Mouse (Mus musculus) CH12.LX (cell line): ENCODE results near the gene Zfp354a. TPM values are rescaled to one million over a fixed set of nuclear protein-coding genes. Genes with fewer than 3 reads are reported as not detected.

Experiments
- DNase-seq: peaks from one replicate; pipeline ENCODE4 v3.0.0-alpha.2; 2013; ENCODE audit errors: extremely low read depth
- H3K27ac ChIP-seq: 2 replicates; pipeline ENCODE4 v1.5.1; 2012; ENCODE audit warnings: low read depth, mild to moderate bottlenecking, control low read depth, moderate library complexity; ENCODE audit not compliant: insufficient read depth
- H3K27me3 ChIP-seq: replicated peaks from 2 replicates; pipeline ENCODE3; 2012; ENCODE audit warnings: inconsistent platforms
- H3K36me3 ChIP-seq, 2 experiments: replicated peaks in 1 of 2; 2 replicates each; pipeline versions ENCODE3 to v1.6.1; 2012; ENCODE audit warnings: inconsistent platforms in 1 of 2, low read length in 1 of 2, mild to moderate bottlenecking in 1 of 2, mixed read lengths in 1 of 2, moderate library complexity in 1 of 2; ENCODE audit not compliant: control insufficient read depth in 1 of 2, insufficient read depth in 1 of 2
- H3K4me1 ChIP-seq, 2 experiments: 2 replicates each; pipeline ENCODE4 v1.6.1; 2012; ENCODE audit warnings: inconsistent platforms in 1 of 2, moderate library complexity in 1 of 2; ENCODE audit not compliant: insufficient read depth in 2 of 2, control insufficient read depth in 1 of 2
- H3K4me2 ChIP-seq: 2 replicates; pipeline ENCODE4 v1.6.1; 2012; ENCODE audit warnings: low read depth, mild to moderate bottlenecking, control low read depth; ENCODE audit not compliant: poor library complexity, insufficient read depth, severe bottlenecking
- H3K4me3 ChIP-seq, 3 experiments: fragments of 150-350 bp in 1 of 3; sonication (generic) in 1 of 3; replicated peaks in 1 of 3; 2 replicates each; pipeline versions ENCODE3 to v1.5.1; 2011 to 2012; ENCODE audit warnings: low read depth in 2 of 3, low read length in 2 of 3, mild to moderate bottlenecking in 2 of 3, moderate library complexity in 2 of 3, control low read depth in 1 of 3, improper control_type of control experiment in 1 of 3, inconsistent platforms in 1 of 3, mixed read lengths in 1 of 3; ENCODE audit not compliant: poor library complexity in 1 of 3
- H3K79me2 ChIP-seq: replicated peaks from 2 replicates; pipeline ENCODE4 v1.6.1; 2012; ENCODE audit warnings: mild to moderate bottlenecking, moderate library complexity; ENCODE audit not compliant: control insufficient read depth, poor library complexity, insufficient read depth, severe bottlenecking; ENCODE audit errors: extremely low read depth
- H3K9ac ChIP-seq: 2 replicates; pipeline ENCODE4 v1.6.1; 2012; ENCODE audit warnings: low read depth, mild to moderate bottlenecking, control low read depth, moderate library complexity; ENCODE audit not compliant: insufficient read depth
- H3K9me3 ChIP-seq: replicated peaks from 2 replicates; pipeline ENCODE3; 2012; ENCODE audit warnings: low read length, inconsistent platforms, mixed read lengths
- BHLHE40 ChIP-seq: IDR thresholded peaks from 2 replicates; pipeline ENCODE4 v1.6.1; 2011; ENCODE audit warnings: mild to moderate bottlenecking, low read depth, low read length, improper control_type of control experiment
- CTCF ChIP-seq, 2 experiments: IDR thresholded peaks in 1 of 2; conservative IDR thresholded peaks in 1 of 2; 2 replicates each; pipeline ENCODE4 v1.5.1; 2011 to 2012; ENCODE audit warnings: low read depth in 2 of 2, low read length in 2 of 2, improper control_type of control experiment in 1 of 2, inconsistent platforms in 1 of 2, mild to moderate bottlenecking in 1 of 2, moderate library complexity in 1 of 2
- ETS1 ChIP-seq: conservative IDR thresholded peaks from 2 replicates; pipeline ENCODE4 v1.6.1; 2012; ENCODE audit warnings: low read depth, mild to moderate bottlenecking, inconsistent platforms, low read length, improper control_type of control experiment, moderate library complexity
- IRF4 ChIP-seq: IDR thresholded peaks from 2 replicates; pipeline ENCODE4 v1.6.1; 2014; ENCODE audit warnings: low read depth, mild to moderate bottlenecking, inconsistent platforms, low read length, improper control_type of control experiment
- JUND ChIP-seq: conservative IDR thresholded peaks from 2 replicates; pipeline ENCODE4 v1.6.1; 2011; ENCODE audit warnings: low read depth, low read length, improper control_type of control experiment
- MEF2A ChIP-seq: IDR thresholded peaks from 2 replicates; pipeline ENCODE4 v1.6.1; 2014; ENCODE audit warnings: low read depth, mild to moderate bottlenecking, inconsistent platforms, low read length, improper control_type of control experiment, borderline replicate concordance
- MXI1 ChIP-seq: IDR thresholded peaks from 2 replicates; pipeline ENCODE4 v1.6.1; 2011; ENCODE audit warnings: mild to moderate bottlenecking, low read depth, low read length, improper control_type of control experiment
- MYC ChIP-seq: IDR thresholded peaks from 2 replicates; pipeline ENCODE4 v1.6.1; 2011; ENCODE audit warnings: low read depth, mild to moderate bottlenecking, improper control_type of control experiment, low read length
- POLR2A ChIP-seq: IDR thresholded peaks from 2 replicates; pipeline ENCODE4 v1.6.1; 2011; ENCODE audit warnings: low read depth, mild to moderate bottlenecking, improper control_type of control experiment, low read length
- RAD21 ChIP-seq: IDR thresholded peaks from 2 replicates; pipeline ENCODE4 v1.6.1; 2011; ENCODE audit warnings: low read depth, mild to moderate bottlenecking, low read length, improper control_type of control experiment, moderate library complexity
- RCOR1 ChIP-seq: conservative IDR thresholded peaks from 2 replicates; pipeline ENCODE4 v1.6.1; 2012; ENCODE audit warnings: low read depth, mild to moderate bottlenecking, inconsistent platforms, low read length, improper control_type of control experiment
- SMC3 ChIP-seq: IDR thresholded peaks from 2 replicates; pipeline ENCODE4 v1.6.1; 2011; ENCODE audit warnings: low read depth, low read length, improper control_type of control experiment
- TBP ChIP-seq: conservative IDR thresholded peaks from 2 replicates; pipeline ENCODE4 v1.6.1; 2011; ENCODE audit warnings: low read depth, low read length, improper control_type of control experiment
- TCF12 ChIP-seq: IDR thresholded peaks from 2 replicates; pipeline ENCODE4 v1.6.1; 2014; ENCODE audit warnings: low read depth, mild to moderate bottlenecking, inconsistent platforms, low read length, improper control_type of control experiment
- USF1 ChIP-seq: IDR thresholded peaks from 2 replicates; pipeline ENCODE4 v1.6.1; 2014; ENCODE audit warnings: low read depth, mild to moderate bottlenecking, inconsistent platforms, low read length, improper control_type of control experiment
- USF2 ChIP-seq: conservative IDR thresholded peaks from 2 replicates; pipeline ENCODE4 v1.6.1; 2011; ENCODE audit warnings: low read depth, low read length, improper control_type of control experiment
- ZC3H11A ChIP-seq: IDR thresholded peaks from 2 replicates; pipeline ENCODE4 v1.6.1; 2012; ENCODE audit warnings: low read depth, mild to moderate bottlenecking, inconsistent platforms, low read length, improper control_type of control experiment
- dilution Hi-C: fragments of 300-500 bp; cut with MboI; formaldehyde crosslinking; loops from 2 replicates; pipeline ENCODE4 v1.14.3; 2020; ENCODE audit warnings: low sequenced_read_pairs; ENCODE audit not compliant: extremely low pct_unique_long_range_greater_than_20kb, extremely low pct_ligation_motif_present
- in situ Hi-C: fragments of 300-500 bp; cut with MboI; formaldehyde crosslinking; loops from 3 replicates; pipeline ENCODE4 v1.14.3; 2019; ENCODE audit warnings: low sequenced_read_pairs, low pct_ligation_motif_present, low pct_unique_long_range_greater_than_20kb, mixed read lengths
- polyA plus RNA-seq: library from polyadenylated mRNA; unstranded; fragments of >175 nt; gene quantifications from 2 replicates; pipeline ENCODE4 v1.2.1, GENCODE M21; 2012; ENCODE audit warnings: low read depth; ENCODE audit not compliant: insufficient read length
- total RNA-seq, 2 experiments: library from RNA; depleted of rRNA; stranded (reverse); fragments of 300-350 nt in 1 of 2; fragments of >200 nt in 1 of 2; gene quantifications; 2 replicates each; pipeline ENCODE4 v1.2.3; 2012 to 2014

The Zfp354a gene
- total RNA-seq (2012; rRNA removed) (not detected in 2 replicates), total RNA-seq (2014; rRNA removed) (not detected in 2 replicates), polyA plus RNA-seq (not detected in 2 replicates)

GRCm38 (mm10) chr11:51059151-51059571 is at the start of gene Zfp354a:
Zfp354a (plus strand) TSS chr11:51059257.
- in situ Hi-C loops: loop anchor here (25.0 kb wide), 1 partner anchor 272 kb away; no protein-coding TSS in a partner anchor
- TF ChIP-seq POLR2A (no peak), USF2 (no peak), ZC3H11A (no peak), TBP (no peak), CTCF (conservative IDR thresholded peaks at IDR 0.05 in 1 of 2, IDR thresholded peaks at IDR 0.05 in 1 of 2; ENCODE audit: low read depth in 2 of 2, low read length in 2 of 2) (no peak), MXI1 (no peak), BHLHE40 (no peak), RAD21 (no peak), SMC3 (no peak), IRF4 (no peak), MYC (no peak)
- Histone ChIP-seq H3K4me1 (no peaks in the 10 kb centered on the region), H3K9ac (no peak within 1 kb of the TSS), H3K9me3 (peaks cover 6% of the 10 kb centered on the region), H3K79me2 (no peaks in the 10 kb centered on the region), H3K4me3 (no peak within 1 kb of the TSS), H3K27ac (no peak within 1 kb of the TSS), H3K36me3 (no peaks in the 10 kb centered on the region), H3K4me2 (no peak within 1 kb of the TSS), H3K27me3 (peaks cover 49% of the 10 kb centered on the region)
- no peak for DNase-seq
- dilution Hi-C loops: no loop called here

GRCm38 (mm10) chr11:51011821-51012220 is 47.2 kb upstream of the Zfp354a start:
- no peak overlapping the region for H3K27ac ChIP-seq
- H3K79me2 ChIP-seq: no peaks in the 10 kb centered on the region
- H3K9me3 ChIP-seq: peaks cover 2% of the 10 kb centered on the region
- H3K36me3 ChIP-seq: no peaks in the 10 kb centered on the region
- no peak for TF ChIP-seq RCOR1
- no peak for TF ChIP-seq IRF4
- no peak for TF ChIP-seq ETS1
- no peak for TF ChIP-seq JUND
- no peak for TF ChIP-seq MEF2A
- no peak for TF ChIP-seq TCF12
- no peak for TF ChIP-seq CTCF (conservative IDR thresholded peaks at IDR 0.05 in 1 of 2, IDR thresholded peaks at IDR 0.05 in 1 of 2; ENCODE audit: low read depth in 2 of 2, low read length in 2 of 2)
- no peak for TF ChIP-seq USF1
- TF ChIP-seq POLR2A: no peak
- TF ChIP-seq BHLHE40: no peak
- H3K4me2 ChIP-seq: no peak overlapping the region
- dilution Hi-C loops: no loop called here
- DNase-seq: no peak
- no peak overlapping the region for H3K4me3 ChIP-seq
- peaks cover 53% of the 10 kb centered on the region for H3K27me3 ChIP-seq
- no peaks in the 10 kb centered on the region for H3K4me1 ChIP-seq
- in situ Hi-C loops: no loop called here
- no peak overlapping the region for H3K9ac ChIP-seq
